Mouse (Mus musculus): ENCODE measurements at regions not wholly inside any gene's neighbourhood (a gene's known extent, or its start where the extent isn't known, plus 50 kb on each side); places are given as distances from the start of the nearest gene placed in this dataset.

DNA sequence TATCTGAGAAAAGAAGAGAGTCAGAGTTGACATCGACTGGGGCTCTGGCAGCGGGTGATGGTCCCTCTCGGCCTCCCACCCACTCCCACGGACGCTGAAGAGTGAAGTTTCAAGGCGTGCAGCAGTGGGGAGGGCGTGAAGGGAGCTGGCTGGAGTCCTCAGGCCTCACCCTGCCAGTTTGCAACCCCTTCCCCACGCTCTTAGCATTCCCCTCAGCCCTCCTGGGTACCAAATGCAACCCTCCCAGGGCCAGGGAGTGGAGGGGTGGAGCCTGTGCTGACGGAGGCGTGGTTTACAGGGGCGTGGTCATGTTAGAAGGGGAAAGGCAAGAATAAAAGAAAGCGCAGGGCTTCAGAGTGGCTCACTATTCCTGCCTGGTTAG lies 136.3 kb downstream of the 2410131K14Rik start:
- Histone ChIP-seq H3K27ac (replicated peaks) (peak overlapping the region; percentile 65), H3K9ac (peak overlapping the region; percentile 81), H3K36me3 (no peaks in the 10 kb centered on the region), H3K4me2 (peak overlapping the region; percentile 92), H3K4me1 (peaks cover 39% of the 10 kb centered on the region), H3K27me3 (replicated peaks) (peaks cover 33% of the 10 kb centered on the region), H3K9me3 (no peaks in the 10 kb centered on the region), H3K4me3 (peak overlapping the region; percentile 58)
- 1% methylated on average over 12 of the region's 12 CpGs for WGBS
- 0 out of 2 replicates have a peak, but pooled peaks have one; percentile 30 for ATAC-seq (ENCODE audit: extremely low read depth, insufficient number of reproducible peaks, low FRiP score, low TSS enrichment)

DNA sequence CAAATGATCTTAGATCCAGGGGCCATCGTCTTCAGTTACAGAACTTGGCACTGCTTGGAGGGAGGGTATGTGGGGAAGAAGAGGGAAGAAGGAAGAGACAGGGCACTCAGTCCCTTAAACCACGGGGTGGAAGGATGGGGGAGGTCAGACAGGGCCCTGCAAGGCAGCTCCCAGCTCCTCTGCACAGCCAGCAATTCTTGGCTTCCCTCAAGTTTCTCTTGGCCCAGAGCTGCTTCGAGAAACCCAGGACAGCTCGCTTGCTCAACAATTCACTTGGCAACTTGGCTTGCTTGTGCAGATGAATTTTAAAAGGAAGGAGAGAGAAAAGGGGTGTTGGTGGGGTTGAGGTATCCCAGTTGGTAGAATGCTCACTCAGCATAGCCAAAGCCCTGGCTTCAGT lies 141.1 kb downstream of the 2410131K14Rik start:
- Histone ChIP-seq H3K4me2 (no peak overlapping the region), H3K9ac (no peak overlapping the region), H3K4me3 (no peak overlapping the region), H3K36me3 (no peaks in the 10 kb centered on the region), H3K27ac (replicated peaks) (peak overlapping the region; percentile 58), H3K9me3 (peaks cover 24% of the 10 kb centered on the region), H3K27me3 (replicated peaks) (peaks cover 33% of the 10 kb centered on the region), H3K4me1 (peaks cover 30% of the 10 kb centered on the region)
- ATAC-seq (ENCODE audit: extremely low read depth, insufficient number of reproducible peaks, low FRiP score, low TSS enrichment): no peak
- 45% methylated on average over 4 of the region's 4 CpGs for WGBS

DNA sequence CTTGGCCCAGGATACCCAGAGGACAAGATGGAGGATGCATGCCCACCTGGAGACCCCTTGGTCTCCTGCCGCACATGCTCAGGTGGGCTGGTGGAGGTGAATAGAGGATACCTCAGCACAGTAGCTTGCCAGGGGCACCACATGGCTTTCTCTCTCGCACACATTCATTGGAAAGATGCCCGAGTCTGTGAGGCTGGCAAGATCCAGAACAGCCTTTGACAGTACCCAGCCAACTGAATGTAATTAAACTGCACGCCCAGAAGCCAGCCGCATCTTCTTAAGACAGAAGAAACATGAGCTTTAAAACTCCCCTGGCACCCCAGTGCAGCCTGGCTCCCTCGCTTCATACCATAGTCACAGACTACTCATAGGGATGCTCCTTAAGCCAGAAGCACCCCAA lies 143.4 kb downstream of the 2410131K14Rik start:
- H3K4me1 ChIP-seq: peaks cover 22% of the 10 kb centered on the region
- no peak overlapping the region for H3K9ac ChIP-seq
- ATAC-seq (ENCODE audit: extremely low read depth, insufficient number of reproducible peaks, low FRiP score, low TSS enrichment): no peak
- no peak overlapping the region for H3K4me3 ChIP-seq
- H3K9me3 ChIP-seq: peaks cover 24% of the 10 kb centered on the region
- WGBS: 87% methylated on average over 6 of the region's 6 CpGs
- H3K36me3 ChIP-seq: no peaks in the 10 kb centered on the region
- no peak overlapping the region for H3K4me2 ChIP-seq
- peaks cover 25% of the 10 kb centered on the region for H3K27me3 ChIP-seq (replicated peaks)
- H3K27ac ChIP-seq (replicated peaks): no peak overlapping the region

DNA sequence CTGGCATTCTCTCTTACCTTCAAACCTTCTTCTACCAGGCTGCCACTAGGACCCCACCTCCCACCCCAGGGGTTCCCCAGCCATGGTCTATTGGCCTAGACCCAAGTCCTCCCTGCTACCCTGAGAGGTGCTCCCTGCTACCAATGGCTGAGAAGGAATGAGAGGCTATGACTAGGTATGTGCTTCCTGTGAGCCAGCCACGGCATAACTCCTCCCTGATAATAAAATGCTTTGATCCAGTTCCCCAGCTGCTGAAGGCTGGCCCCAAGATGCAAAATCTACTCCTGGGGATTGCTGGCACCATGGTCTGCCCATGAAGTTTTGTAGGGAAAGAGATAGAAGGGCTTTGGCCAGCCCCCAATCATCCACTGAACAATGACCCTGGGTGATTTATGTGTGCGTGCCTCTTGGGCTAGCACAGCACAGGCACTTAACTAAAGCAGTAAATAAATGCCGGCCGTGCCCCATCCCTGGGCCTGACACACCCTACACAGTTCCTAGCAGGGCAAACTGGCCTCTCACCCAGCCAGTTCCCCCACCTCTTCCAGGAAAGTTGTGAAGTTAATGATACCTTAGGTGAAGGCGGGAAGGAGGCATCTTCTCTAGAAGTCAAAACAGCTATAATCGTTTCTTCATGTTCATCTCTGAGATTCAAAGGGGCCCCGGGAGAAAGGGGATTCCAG lies 145.8 kb downstream of the 2410131K14Rik start:
- H3K4me2 ChIP-seq: no peak overlapping the region
- ATAC-seq (ENCODE audit: extremely low read depth, insufficient number of reproducible peaks, low FRiP score, low TSS enrichment): no peak
- H3K4me3 ChIP-seq: no peak overlapping the region
- WGBS: 79% methylated on average over 7 of the region's 7 CpGs
- peaks cover 10% of the 10 kb centered on the region; the same call in 1 of the 2 replicates for H3K4me1 ChIP-seq
- no peak overlapping the region for H3K9ac ChIP-seq
- no peak overlapping the region for H3K27ac ChIP-seq (replicated peaks)
- no peaks in the 10 kb centered on the region for H3K36me3 ChIP-seq
- peaks cover 28% of the 10 kb centered on the region for H3K27me3 ChIP-seq (replicated peaks)
- peaks cover 24% of the 10 kb centered on the region for H3K9me3 ChIP-seq

DNA sequence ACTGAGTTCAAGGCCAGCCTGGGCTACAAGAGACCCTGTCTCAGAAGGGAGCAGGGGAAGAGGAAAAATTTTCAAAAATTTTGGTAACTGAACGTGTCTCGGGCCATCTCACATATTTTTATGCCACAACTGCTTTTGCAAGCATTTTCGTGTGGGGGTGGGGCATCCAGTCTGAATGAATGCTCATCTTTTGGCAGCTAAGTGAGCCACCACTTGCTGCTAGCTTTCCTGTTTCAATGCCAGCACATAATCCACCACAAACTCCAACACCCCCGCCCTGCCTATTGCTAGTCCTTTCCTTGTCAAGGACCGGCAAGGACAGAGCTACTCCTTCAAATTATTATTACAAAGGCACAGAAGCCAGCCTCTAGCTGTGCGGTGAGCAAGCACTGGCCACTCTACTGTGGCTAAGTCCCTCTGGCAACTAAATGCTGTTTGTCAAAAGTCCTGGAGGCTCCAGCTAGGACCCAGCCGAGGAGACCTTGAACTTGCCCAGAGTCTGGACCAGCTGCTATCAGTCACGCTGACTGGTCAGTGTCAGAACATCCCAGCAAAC lies 148.0 kb downstream of the 2410131K14Rik start:
- Histone ChIP-seq H3K4me1 (peaks cover 7% of the 10 kb centered on the region; the same call in 1 of the 2 replicates), H3K9me3 (peaks cover 24% of the 10 kb centered on the region), H3K36me3 (no peaks in the 10 kb centered on the region), H3K4me2 (no peak overlapping the region), H3K27ac (replicated peaks) (no peak overlapping the region), H3K27me3 (replicated peaks) (peaks cover 32% of the 10 kb centered on the region), H3K4me3 (no peak overlapping the region), H3K9ac (no peak overlapping the region)
- 81% methylated on average over 8 of the region's 8 CpGs for WGBS
- ATAC-seq (ENCODE audit: extremely low read depth, insufficient number of reproducible peaks, low FRiP score, low TSS enrichment): no peak

GRCm38 (mm10) chr5:118394051-118394450 lies 149.0 kb downstream of the 2410131K14Rik start:
- ATAC-seq (ENCODE audit: extremely low read depth, insufficient number of reproducible peaks, low FRiP score, low TSS enrichment): no peak
- H3K4me3 ChIP-seq: no peak overlapping the region
- peaks cover 7% of the 10 kb centered on the region; the same call in 1 of the 2 replicates for H3K4me1 ChIP-seq
- H3K36me3 ChIP-seq: no peaks in the 10 kb centered on the region
- H3K27ac ChIP-seq (replicated peaks): no peak overlapping the region
- WGBS: 35% methylated on average over 5 of the region's 5 CpGs
- peaks cover 19% of the 10 kb centered on the region for H3K9me3 ChIP-seq
- H3K9ac ChIP-seq: no peak overlapping the region
- H3K27me3 ChIP-seq (replicated peaks): peaks cover 32% of the 10 kb centered on the region
- no peak overlapping the region for H3K4me2 ChIP-seq

DNA sequence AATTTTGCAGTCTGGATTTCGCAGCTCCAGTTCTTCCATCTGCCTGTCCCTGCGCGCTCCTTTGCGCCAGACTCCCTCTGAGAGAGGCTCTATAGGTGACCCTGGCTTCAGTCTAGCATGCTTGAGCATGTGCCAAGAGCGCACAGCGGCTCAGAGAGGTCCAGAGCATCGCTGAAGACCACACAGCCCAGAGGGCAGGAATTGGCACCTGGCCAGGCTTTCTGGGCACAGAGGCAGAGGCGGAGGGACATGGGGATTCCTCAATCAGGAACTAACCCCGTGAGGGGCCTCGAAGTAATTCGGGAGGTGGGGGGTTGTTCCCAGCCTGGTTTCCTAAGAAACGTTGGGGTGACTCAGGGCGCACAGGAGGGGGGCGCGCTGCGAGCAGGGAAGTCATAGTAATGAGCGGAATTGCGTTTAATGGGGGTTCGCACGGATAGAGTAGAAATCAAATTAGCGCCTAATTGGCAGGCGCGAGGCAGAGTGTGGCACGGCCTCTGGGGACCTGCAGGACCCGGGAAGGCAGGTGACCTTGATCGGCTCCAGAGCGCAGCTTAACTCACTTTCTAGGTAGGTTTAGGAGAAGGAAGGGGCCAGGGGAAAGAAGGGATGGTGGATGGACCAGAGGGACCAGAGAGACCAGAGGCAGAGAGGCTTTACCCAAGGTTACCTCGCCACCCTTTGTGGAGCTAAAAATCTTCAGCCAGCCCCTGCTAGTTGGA lies 151.1 kb downstream of the 2410131K14Rik start:
- H3K9me3 ChIP-seq: no peaks in the 10 kb centered on the region
- no peak for ATAC-seq (ENCODE audit: extremely low read depth, insufficient number of reproducible peaks, low FRiP score, low TSS enrichment)
- WGBS: 8% methylated on average over 28 of the region's 28 CpGs
- peak overlapping the region; percentile 23 for H3K4me3 ChIP-seq
- H3K27ac ChIP-seq (replicated peaks): no peak overlapping the region
- peak overlapping the region; percentile 5; the same call in 1 of the 2 replicates for H3K9ac ChIP-seq
- peaks cover 43% of the 10 kb centered on the region for H3K27me3 ChIP-seq (replicated peaks)
- H3K4me2 ChIP-seq: peak overlapping the region; percentile 63
- H3K4me1 ChIP-seq: peaks cover 10% of the 10 kb centered on the region; the same call in 1 of the 2 replicates
- no peaks in the 10 kb centered on the region for H3K36me3 ChIP-seq

DNA sequence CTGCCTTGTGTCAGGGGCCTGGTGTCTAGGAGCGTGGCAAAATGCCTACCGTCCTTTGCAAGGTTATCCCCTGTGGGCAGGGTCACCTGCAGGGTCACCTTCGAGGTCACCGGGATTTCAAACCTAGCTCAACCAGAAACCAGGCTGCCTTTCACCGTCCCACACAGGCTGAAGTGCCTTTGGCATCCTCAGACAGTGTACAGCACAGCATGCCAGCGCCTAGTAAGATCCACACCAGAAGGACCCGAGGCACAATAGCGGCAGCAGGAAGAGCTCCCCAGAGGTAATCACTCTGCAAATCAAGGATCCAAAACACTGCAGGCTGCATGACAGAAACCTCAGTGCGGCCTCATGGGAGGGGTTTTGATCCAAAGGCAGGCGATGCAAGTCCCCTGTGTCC lies 155.9 kb downstream of the 2410131K14Rik start:
- no peak overlapping the region for H3K9ac ChIP-seq
- 59% methylated on average over 10 of the region's 10 CpGs for WGBS
- H3K27me3 ChIP-seq (replicated peaks): peaks cover 35% of the 10 kb centered on the region
- no peak for ATAC-seq (ENCODE audit: extremely low read depth, insufficient number of reproducible peaks, low FRiP score, low TSS enrichment)
- peaks cover 9% of the 10 kb centered on the region; the same call in 1 of the 2 replicates for H3K4me1 ChIP-seq
- no peak overlapping the region for H3K27ac ChIP-seq (replicated peaks)
- no peak overlapping the region for H3K4me2 ChIP-seq
- no peak overlapping the region for H3K4me3 ChIP-seq
- no peaks in the 10 kb centered on the region for H3K36me3 ChIP-seq
- peaks cover 7% of the 10 kb centered on the region; the same call in 1 of the 2 replicates for H3K9me3 ChIP-seq

DNA sequence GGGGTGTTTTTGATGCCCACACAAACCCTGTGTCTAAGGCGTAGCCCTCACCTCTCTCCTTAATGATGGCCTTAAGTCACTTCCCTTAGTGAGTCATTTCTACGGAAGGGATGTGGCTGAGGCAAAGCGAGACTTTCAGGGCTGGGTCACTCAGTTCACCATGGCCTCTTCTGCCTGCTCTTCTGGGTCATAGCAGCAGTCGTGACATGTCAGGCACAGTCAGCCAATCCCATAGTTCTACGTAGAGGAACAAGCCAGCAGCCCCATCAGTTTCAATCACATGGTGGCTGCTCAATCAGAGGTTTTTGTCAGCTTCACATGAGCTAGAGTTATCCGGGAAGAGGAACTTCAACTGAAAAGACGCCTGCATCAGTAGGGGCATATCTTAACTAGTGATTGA lies 156.1 kb upstream of the Med13l start:
- no peaks in the 10 kb centered on the region for H3K36me3 ChIP-seq
- H3K4me3 ChIP-seq: no peak overlapping the region
- no peak overlapping the region for H3K9ac ChIP-seq
- H3K9me3 ChIP-seq: peaks cover 7% of the 10 kb centered on the region; the same call in 1 of the 2 replicates
- no peak overlapping the region for H3K27ac ChIP-seq (replicated peaks)
- peaks cover 12% of the 10 kb centered on the region; the same call in 1 of the 2 replicates for H3K27me3 ChIP-seq (replicated peaks)
- H3K4me2 ChIP-seq: no peak overlapping the region
- 63% methylated on average over 7 of the region's 7 CpGs for WGBS
- no peak for ATAC-seq (ENCODE audit: extremely low read depth, insufficient number of reproducible peaks, low FRiP score, low TSS enrichment)
- 0 out of 2 replicates have a peak, but pooled peaks cover 3% of the 10 kb centered on the region for H3K4me1 ChIP-seq

DNA sequence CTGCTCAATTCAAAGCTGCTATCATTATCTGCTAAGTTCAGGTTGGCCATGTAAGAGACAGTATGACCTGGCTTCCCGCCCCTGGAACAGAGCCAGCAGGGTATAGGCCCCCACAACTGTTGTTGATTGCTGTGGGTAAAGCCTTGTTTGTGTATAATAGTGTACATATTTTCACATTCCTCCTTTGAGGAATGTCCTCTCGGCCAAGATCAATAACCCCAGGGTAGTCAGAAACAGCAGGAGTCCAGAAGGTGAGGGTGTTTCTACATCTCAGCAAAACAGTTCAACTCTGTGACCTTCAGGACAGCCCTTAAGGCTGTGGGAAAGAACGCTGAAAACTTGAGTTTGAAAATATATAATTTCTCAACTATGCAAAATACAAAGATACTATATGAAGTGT lies 155.1 kb upstream of the Med13l start:
- no peak overlapping the region for H3K9ac ChIP-seq
- H3K36me3 ChIP-seq: no peaks in the 10 kb centered on the region
- no peak overlapping the region for H3K27ac ChIP-seq (replicated peaks)
- WGBS: 76% methylated on average over 3 of the region's 3 CpGs
- no peak overlapping the region for H3K4me2 ChIP-seq
- H3K4me1 ChIP-seq: no peaks in the 10 kb centered on the region
- peaks cover 7% of the 10 kb centered on the region; the same call in 1 of the 2 replicates for H3K9me3 ChIP-seq
- H3K4me3 ChIP-seq: no peak overlapping the region
- peaks cover 4% of the 10 kb centered on the region; the same call in 1 of the 2 replicates for H3K27me3 ChIP-seq (replicated peaks)
- ATAC-seq (ENCODE audit: extremely low read depth, insufficient number of reproducible peaks, low FRiP score, low TSS enrichment): no peak

DNA sequence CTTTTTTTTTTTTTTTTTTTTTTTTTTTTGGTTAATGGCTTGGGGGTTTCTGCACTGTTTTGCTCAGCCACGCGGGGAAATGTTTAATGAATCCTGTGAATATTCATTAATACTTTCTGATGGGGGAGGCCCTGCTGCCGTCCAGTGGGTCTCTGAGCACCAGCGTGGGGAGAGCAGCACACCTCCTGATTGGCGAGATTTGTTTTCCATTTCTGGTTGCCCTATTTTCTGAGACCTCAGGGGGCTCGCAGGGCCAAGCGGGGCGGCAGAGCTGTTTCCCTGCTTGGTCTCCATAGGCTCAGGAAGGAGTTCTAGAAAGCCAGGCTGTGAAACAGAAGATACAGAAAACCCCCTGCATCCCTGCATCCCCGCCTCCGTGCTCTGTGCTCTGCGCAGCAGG lies 153.0 kb upstream of the Med13l start:
- H3K4me2 ChIP-seq: no peak overlapping the region
- WGBS: 63% methylated on average over 11 of the region's 11 CpGs
- no peak overlapping the region for H3K27ac ChIP-seq (replicated peaks)
- no peaks in the 10 kb centered on the region for H3K36me3 ChIP-seq
- H3K9ac ChIP-seq: no peak overlapping the region
- peaks cover 7% of the 10 kb centered on the region; the same call in 1 of the 2 replicates for H3K9me3 ChIP-seq
- H3K4me1 ChIP-seq: no peaks in the 10 kb centered on the region
- no peak for ATAC-seq (ENCODE audit: extremely low read depth, insufficient number of reproducible peaks, low FRiP score, low TSS enrichment)
- H3K27me3 ChIP-seq (replicated peaks): peaks cover 3% of the 10 kb centered on the region; the same call in 1 of the 2 replicates
- no peak overlapping the region for H3K4me3 ChIP-seq

Measured in heart, embryonic 13.5 days (tissue).